Mouse (Mus musculus) left cerebral cortex, adult 9 months (tissue): ENCODE measurements around the gene Plac8.
A peak's percentile ranks its signal among the peaks of the same experiment; 100 is the strongest.

Experiments
- DNase-seq, 2 experiments: peaks; one replicate each; pipeline ENCODE4 v3.0.0; 2022; ENCODE audit warnings: low spot score in 2 of 2

Plac8 gene

DNA sequence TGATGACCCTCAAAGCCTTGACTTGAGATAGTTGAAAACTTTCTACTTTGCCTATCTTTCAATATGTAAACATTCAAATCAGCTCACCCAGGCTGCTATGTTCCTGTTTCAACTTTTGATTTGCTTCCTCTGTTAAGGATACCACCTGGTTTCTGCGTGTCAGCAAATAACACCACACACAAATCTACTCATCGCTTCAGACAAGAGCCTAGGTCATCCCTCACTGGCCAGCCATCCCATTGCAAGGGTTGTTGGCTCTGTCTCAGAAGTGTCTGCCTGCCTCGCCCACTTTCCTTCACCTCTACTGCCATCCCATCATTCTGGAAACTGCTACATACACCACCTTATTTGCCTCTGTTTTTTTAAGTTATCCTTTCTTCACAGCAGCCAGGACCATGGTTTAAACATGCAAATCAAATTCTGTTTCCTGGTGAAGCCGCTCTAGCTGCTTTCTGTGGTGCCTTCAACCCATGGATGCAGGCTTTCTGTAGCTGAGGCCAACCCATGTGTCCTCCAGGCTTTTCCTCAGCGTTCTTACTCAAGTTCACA lies 6.9 kb upstream of the Plac8 start:
- no peak for DNase-seq

DNA sequence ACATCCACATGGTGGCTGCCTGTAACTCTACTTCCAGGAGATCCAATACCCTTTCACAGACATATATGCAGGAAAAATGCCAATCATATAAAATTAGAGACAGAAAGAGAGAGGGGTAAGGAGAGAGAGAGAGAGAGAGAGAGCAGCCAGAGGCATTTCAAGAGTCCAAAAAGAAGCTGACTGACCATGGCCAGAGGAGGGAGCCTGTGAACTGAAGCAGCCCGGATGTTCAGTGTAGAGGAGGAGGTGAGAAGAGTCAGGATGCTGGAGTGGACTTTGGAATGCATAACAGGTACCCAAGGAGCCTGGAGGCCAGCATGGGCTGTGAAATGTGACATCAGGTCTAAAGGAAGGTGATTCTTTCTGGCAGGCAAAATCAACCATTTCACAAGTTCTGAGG lies 2.7 kb upstream of the Plac8 start:
- DNase-seq, result no peak

DNA sequence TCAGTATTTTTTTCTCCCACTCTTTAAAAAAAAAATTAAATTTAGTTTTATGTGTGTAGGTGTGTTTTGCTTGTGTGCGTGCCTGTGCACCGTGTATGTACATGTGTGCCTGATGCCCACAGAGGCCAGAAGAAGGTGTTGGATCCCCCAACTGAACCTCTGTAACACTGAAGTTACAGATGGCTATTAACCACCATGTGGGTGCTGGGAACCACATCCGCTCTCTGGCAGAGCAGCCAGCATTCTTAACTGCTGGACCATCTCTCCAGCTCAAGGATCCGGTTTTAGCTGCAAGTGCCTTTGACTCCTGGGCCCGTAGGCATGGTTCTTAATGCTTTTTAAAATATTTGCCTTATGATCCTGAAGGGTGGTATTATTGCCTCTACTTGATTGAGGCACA lies 1.2 kb upstream of the Plac8 start:
- DNase-seq, result no peak

DNA sequence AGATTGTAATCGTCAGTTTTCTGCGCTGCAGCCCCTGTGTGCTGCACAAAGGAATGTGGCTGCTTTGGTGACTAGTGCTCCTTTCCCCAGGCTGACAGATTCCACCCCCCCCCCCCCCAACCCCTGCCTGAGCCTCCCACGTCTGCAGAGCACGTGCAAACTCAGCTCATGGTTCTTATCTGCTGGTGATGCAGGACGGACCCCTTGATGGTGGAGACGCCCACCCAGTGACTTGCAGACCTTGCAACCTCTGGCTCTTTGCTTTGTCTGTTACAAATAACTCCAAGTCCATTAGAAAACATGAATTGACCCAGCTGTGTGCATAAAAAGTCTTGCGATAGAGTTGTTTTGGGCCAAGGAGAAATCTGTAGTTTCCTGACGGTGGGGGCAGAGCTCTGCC lies 1.3 kb downstream of the Plac8 start:
- DNase-seq, result no peak

DNA sequence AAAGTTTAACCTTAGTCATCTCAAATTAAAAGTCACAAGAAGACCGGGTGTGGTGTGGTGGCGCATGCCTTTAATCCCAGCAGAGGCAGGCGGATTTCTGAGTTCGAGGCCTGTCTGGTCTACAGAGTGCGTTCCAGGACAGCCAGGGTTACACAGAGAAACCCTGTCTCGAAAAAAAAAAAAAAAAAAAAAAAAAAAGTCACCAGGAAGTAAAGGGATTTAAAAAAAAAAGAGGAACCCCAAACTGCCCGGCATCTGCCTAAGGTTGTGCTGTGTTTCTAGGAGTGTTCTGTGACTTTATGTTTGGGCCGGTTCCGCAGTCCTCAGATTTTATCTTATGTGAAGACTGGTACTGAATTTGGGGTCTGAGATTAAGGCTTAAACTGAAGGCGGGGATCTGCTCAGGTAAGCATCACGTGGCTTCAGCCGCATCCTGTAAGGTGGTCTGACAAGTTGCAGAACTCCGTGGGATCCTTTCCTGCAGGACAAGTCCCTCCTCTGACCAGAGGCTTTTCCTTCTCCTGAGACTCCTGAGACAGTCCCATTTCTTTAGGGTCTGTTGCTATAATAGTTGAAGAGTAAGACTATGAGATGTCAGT lies 1.9 kb downstream of the Plac8 start:
- no peak for DNase-seq

DNA sequence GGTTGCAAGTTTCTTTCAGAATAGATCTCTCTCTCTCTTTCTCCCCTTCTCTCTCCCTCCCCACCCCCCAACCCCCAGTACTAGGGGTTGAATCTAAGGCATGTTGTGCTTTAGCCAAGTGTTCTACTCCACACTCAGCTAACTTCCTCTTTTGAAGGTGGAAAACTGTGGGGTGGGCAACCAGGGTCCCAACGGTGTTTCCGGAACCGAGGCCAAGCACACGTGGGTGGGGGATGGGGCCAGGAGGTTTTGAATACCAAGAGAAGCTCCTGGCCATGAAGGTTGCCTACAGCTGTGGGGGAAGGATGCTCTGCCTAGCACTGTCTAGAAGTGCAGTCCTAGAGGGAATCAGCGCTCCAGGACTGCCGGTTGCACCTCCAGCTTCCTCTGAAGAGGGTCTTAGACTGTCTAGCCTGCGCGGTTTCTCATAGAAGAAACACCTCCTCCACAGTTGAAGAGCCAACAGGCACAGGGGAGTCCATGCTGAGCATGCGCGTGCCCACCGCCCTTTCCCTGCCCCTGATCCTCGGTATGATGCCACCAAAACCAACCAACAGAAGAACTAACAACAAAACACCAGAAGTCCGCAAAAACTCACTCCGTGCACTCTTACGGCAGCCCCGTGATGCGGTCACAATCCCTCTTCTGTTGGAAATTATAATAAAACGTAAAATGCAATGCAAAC lies 2.7 kb downstream of the Plac8 start:
- no peak for DNase-seq

DNA sequence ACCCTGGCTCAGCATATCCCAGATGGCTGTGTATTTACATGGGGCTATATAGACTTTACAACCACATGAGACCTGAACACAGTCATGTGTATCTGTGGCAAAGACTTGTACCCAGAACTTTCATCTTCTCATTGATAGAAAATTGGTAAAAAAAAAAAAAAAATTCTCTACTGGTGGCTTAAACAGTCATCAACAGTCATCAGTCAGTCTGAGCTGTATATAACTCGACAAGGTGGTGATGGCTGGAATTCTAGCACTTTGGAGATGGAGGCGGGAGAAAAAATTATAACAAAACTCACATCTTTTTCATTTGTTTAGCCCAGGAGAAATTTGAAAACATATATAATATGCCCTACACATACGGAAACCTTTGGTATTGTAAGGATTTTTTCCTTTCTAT lies 3.2 kb downstream of the Plac8 start:
- DNase-seq, result no peak

DNA sequence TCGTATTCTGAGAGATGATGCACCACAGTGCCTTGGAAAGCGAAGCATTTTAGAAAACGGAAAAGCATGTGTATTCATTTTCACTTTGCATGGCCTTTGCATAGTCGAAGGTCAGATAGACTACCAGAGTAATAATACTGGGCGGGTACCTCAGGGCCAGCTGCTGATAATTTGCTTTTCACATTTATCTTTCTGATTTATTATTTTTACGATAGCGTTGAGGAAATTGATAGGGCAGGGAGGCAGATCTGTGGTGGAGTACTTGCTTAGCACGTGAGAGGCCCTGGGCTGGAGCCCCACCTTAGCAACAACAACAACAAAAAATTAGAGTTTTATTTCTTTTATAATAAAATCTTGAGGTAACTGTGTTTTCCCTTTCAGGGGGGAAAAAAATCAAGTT lies 3.9 kb downstream of the Plac8 start:
- no peak for DNase-seq

DNA sequence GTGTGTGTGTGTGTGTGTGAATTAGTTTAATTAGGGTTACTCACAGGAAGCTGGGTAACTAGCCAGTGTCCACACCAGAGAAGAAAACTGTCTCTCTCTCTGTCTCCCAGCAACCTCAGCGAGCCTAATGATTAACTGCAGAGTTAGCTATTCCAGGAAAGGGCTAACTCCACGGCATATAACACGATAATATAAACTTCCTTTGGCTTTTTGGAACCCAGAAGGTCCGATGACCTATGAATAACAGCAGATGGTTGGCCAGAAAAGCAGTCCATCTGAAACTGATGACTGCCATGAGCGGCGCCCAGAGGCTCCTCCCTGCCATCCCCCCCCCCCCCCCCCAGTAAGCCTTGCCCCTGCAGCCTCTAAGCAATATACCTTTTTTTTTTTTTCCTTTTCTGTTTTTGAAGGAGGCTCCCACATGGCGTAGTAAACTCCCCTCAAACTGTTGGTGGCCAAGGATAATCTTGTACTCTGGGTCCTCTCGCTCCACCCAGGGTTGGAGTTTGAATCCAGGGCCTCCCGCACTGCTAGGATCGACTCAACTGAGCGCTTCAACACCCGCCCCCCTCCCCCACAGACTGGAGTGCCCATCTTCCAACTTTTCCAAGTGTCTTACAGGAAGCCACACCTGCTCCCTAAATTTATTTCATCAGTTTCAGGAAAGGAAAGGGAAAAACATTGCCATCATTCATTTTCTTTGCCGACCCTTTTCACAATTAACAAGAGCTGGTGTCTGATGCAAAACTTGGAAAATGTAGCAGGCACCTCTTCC lies 4.6 kb downstream of the Plac8 start:
- DNase-seq, result no peak

DNA sequence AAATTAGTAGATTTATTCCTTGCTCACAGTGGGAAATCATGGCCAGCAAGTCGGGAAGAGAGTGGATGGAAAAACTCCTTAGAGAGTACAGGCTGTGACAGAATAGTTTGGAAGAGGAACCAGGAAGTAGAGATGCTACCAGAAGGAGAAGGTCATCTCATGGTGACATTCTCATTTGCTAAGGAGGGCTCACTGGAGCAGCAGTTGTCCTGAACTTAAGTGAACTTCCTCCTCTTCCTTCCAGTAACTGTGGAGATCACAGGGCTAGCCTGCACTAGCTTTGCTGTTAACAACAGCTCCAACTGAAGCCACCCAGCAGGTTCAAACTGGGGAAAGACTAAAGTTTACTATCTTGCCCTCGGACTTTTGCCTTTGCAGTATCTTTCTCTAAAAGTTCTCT lies 5.2 kb downstream of the Plac8 start:
- no peak for DNase-seq

DNA sequence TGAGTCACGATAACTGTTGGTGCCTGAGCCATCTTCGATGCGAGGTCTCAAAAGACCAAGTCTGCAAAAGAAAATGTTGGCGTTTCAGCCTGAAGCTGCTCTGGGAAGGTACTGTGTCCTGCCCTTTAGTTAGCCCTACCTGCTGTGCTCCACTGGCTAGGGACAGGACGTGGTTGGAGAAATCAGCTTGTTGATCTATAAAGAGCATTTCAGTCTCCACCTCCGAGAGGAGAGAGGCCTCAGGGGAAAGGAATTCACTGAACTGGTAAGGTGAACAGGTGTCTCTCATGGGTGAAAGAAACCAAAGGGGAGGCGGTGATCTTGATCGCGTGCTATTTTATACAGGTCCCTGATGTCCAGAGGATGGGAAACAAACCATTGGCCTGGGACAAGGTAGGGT lies 9.3 kb downstream of the Plac8 start:
- no peak for DNase-seq

DNA sequence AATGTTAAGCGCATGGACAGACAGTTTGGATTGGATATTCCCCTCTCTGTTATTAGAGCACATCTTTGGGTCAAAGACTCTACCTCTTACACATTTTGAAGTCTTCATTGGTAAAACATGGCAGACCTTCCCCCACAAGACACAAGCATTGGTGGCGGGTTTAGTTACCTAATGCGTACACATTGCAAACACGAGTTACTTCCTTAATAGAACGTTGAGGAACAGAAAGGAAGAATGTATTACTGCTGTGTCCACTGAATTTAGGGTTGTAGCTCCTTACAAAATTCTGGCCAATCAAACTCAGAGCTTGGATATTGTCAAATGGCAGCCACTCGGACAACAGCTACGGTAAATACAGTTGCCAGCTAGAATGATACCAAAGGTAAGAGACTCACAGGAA lies 12.7 kb downstream of the Plac8 start:
- no peak for DNase-seq

DNA sequence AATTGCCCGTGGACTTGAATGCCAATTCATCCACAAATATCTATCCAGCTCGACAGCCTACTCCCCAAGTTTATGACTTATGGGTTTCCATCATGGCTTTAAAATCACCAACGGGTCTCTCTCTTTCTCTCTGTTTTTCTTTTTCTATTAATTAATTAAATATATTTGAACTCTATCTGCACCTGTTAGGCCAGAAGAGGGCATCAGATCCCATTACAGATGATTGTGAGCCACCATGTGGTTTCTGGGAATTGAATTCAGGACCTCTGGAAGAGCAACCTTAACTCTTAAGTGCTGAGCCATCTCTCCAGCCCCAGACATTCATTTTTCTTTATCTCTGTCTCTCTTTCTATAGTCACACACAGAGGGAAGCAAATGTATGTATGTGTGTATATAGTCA lies 13.3 kb downstream of the Plac8 start:
- DNase-seq, result no peak

DNA sequence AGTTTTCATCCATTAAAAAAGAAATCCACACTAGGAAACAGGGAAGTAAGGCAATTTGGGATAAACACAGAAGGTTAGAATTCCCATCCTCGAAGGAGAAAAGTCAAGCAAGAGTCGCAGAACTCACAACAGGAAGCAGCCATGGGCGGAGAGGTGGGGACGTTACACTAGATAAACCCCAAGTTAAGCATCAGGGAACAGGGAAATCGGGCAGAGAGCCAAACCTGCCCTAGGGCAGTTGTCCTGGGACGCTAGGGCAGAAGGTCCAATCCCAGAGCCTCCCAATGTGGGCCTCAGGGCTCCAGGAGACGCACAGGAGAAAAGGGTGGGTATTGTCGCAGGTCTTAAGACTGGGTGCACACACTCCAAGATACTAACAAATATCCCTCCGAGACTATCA lies 14.5 kb downstream of the Plac8 start:
- DNase-seq, result no peak

DNA sequence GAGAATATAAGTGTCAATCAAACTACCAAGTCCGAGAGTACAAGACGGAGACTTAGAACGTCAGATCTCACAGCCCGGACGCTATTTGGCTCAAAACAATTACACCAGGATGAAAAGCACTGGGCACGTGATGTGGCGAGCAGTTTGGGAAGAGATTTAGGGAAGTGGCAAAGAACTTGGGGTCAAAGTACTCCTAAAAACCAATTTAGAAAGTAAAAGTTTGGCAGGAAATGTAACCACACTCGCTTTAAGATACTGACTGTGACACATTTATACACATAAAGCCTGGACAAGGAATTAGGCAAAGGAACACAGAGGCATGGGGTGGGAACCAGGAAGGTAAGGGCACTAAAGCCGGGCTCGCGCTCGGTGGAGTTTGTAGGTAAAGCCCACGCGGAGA lies 15.0 kb downstream of the Plac8 start:
- DNase-seq, result no peak

DNA sequence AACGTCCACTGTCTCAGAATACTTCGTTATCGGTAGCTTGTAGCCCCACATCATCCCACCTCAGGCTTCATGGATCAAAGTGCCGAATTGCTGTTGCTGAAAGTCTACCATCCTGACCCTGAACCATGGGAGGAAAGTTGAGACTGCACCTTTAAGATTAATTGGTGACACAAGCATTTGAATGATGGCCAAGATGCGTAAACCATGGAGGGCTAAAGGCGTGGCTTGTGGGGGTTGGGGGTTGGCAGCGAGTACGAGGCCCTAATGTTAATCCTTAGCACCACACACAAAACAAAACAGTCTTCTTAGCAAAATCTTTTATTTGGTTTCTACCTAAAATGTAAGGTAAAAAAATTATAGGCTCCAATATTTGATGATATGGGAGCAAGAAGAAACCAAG lies 18.6 kb downstream of the Plac8 start:
- no peak for DNase-seq

DNA sequence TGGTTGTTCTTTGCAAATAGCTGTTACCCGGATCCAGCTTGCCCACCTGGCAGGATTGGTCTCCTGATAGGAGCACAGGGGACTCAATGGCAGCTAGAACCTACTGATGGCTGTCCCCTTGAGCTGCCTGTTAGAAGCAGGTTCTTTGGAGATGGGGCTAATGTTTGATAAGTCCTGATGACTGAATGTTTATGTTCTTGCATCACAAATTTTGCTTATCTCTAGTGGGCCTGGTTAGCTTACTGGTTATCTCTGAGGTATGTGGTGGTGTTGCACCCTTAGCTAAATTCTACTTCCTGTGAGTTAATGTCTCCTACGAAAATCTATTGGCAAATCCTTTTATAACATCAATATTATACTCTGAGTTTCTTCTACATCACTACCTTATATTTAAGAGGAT lies 20.1 kb downstream of the Plac8 start:
- no peak for DNase-seq

DNA sequence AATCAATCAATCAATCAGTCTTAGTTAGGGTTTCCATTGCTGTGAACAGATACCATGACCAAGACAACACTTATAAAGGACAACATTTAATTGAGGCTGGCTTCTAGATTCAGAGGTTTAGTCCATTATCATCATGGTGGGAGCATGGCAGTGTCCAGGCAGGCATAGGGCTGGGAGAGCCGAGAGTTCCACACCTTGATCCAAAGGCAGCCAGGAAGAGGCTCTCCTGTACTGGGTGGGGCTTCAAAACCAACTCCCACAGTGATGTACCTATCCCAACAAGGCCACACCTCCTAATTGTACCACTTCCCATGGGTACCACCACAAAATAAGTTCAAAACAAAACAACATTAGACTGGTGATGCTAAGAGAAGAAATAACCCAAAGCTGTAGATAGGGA lies 21.9 kb downstream of the Plac8 start:
- no peak for DNase-seq

DNA sequence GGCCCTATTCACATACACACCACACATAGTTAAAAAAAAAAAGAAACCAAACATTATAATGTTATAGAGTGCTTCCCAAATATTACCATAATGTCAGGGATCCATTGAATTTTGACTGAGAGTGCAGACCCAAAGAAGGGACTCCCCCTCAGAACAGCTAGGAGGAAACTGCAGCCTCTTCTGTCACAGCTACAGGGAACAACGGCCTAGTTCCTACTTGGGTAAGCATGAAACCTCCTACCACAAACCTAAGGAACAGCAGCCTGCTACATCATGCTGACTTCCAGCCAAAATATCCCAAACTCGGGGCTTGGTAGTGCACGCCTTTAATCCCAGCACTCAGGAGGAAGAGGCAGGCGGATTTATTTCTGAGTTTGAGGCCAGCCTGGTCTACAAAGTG lies 22.7 kb downstream of the Plac8 start:
- DNase-seq, result no peak

DNA sequence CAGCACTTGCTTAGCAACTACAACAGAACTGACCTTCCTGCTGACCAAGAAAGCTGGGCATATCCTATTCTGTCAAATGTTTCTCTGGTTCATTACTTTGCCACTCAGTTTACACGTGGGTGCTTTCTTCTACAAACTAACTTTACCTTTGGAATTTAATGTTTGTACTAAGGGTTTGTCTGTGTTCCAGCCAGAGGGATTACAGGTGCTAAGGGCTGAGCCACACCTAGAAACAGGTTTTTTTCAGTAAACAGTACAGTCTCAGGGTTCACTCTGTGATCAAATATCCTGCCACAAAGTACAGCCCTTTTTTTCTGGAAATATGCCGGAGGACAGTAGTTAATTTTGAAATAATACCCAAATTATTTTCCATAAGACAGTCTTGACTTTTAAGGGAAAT lies 23.8 kb downstream of the Plac8 start:
- DNase-seq, result no peak

DNA sequence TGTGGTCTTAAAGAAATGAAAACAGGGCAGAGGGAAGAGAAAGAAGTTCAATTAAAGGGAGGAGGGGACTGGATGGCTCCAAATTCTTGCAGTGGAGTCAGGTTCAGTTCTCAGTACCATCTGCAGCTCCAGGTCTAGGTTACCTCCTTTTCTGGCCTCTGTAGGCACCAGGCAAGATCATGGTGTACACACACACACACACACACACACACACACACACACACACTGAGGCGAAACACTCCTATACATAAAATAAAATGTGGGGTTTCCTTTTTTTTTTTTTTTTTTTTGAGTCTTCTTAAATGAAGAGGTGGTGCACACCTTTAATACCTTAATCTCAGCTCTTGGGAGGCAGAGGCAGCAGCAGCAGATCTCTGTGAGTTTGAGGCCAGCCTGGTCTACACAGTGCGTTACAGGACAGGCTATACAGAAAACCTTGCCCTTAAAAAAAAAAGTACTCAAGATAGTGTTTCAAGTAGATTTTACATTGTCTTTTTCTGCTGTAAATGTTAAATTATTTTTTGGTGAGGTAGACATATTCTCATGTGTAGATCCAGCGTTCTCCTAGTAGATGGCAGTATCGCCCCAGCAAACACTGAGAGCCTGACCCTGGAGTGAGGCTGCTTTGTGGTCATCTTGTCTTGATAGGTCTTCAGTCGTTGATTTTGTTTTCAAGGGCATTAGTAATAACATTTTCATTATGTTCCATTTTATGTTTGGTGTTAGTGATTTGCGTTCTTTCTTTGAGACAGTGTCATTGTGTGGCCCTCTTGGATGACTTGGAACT lies 25.6 kb downstream of the Plac8 start:
- DNase-seq, result no peak

DNA sequence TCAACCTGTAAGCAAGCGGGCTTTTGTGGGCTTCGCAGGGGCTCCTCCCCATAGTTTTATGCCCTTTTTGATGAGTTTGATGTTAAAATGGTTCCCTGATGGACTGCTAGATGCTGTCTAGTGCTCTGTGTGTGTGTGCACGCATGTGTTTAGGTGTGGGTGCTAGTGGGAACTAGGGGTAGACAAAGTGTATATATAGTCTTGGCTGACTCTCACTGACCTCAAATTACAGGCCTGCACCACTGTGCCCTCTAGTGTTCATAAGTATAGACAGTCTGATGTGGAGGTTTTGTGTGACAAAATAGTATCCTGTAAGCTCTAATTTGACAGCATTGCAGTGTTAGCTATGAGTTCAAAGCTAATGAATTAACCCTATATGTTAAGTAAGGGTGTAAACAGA lies 35.4 kb downstream of the Plac8 start:
- peak in 1 of 2 experiments; percentile 27 for DNase-seq
